Mouse (Mus musculus): ENCODE results near the gene Irs1. TPM values are rescaled to one million over a fixed set of nuclear protein-coding genes. Genes with fewer than 3 reads are reported as not detected.

The Irs1 gene
- total RNA-seq (2021): 100 to 1,000 TPM in 1 of 2 experiments, 10 to 100 TPM in 1; 90.7 to 105 TPM
- long read RNA-seq, experiment 1, full-length matches to known transcripts: 42 of 60 reads
- long read RNA-seq, experiment 1, partial matches to known transcripts: 0 of 60 reads
- long read RNA-seq, experiment 1, other reads (novel, unspliced or antisense): 18 of 60 reads
- long read RNA-seq, experiment 2, full-length matches to known transcripts: 44 of 55 reads
- long read RNA-seq, experiment 2, partial matches to known transcripts: 0 of 55 reads
- long read RNA-seq, experiment 2, other reads (novel, unspliced or antisense): 11 of 55 reads

GRCm38 (mm10) chr1:82291151-82291797, at the start of gene Irs1:
TSS of gene Irs1 (minus strand) at chr1:82291416.
- DNase-seq (ENCODE audit: low spot score in 2 of 2): peak; percentile 80 to 86

- no peak for DNase-seq (ENCODE audit: low spot score in 2 of 2)
Observed at GRCm38 (mm10) chr1:82334506-82334905, 43.3 kb upstream of the Irs1 start.

GRCm38 (mm10) chr1:82329954-82330247, 38.7 kb upstream of the Irs1 start:
- DNase-seq (ENCODE audit: low spot score in 2 of 2): no peak

DNA sequence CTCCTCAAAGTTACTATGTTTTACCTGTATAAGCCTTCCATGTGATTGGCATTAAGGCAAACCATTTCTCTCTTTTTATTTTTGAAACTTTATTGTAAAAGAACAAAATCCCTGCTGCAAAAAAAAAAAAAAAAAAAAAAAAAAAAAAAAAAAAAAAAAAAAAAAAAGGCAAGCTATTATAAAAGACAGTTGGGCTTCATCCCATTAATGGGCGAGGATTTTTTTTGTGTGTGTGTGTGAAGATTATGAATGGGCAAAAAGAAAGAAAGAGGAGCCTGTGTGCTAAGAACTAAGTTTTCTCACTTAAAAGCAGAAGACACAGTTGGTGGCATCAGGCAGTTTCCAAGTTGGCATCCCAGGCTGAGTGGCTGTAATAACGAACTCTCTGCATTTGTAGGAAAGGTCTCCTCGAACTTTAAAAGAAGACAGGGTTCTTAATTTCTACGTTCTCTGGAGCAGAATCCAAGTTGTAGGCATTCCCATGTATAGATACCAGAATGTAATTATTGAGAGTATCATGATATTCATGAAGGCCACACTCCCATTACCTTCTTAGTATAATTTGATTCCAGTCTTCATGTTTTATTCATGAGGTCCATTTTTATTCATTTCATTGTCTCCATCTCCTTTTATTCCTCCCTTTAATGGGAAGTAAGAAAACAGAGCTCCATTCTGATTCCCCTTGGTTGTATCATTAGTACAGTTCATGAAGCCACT, 38.2 kb upstream of the Irs1 start:
- DNase-seq (ENCODE audit: low spot score in 2 of 2): no peak

GRCm38 (mm10) chr1:82328033-82328775, 37.0 kb upstream of the Irs1 start:
- no peak for DNase-seq (ENCODE audit: low spot score in 2 of 2)

DNA sequence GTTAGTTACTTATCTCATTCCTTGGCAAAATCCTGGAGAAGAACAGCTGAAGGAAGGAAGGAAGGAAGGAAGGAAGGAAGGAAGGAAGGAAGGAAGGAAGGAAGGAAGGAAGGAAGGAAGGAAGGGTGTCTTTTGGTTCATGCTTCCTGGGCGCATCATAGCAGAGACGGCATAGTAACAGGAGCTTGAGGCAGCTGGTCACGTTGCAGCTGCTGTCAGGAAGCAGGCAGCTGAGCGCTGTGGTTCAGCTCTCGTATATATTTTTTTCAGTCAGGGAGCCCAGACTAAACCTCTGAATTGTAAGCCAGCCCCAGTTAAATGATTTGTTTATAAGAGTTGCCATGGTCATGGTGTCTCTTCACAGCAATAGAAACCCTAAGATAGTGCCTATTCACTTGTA, 34.9 kb upstream of the Irs1 start:
- no peak for DNase-seq (ENCODE audit: low spot score in 2 of 2)

DNA sequence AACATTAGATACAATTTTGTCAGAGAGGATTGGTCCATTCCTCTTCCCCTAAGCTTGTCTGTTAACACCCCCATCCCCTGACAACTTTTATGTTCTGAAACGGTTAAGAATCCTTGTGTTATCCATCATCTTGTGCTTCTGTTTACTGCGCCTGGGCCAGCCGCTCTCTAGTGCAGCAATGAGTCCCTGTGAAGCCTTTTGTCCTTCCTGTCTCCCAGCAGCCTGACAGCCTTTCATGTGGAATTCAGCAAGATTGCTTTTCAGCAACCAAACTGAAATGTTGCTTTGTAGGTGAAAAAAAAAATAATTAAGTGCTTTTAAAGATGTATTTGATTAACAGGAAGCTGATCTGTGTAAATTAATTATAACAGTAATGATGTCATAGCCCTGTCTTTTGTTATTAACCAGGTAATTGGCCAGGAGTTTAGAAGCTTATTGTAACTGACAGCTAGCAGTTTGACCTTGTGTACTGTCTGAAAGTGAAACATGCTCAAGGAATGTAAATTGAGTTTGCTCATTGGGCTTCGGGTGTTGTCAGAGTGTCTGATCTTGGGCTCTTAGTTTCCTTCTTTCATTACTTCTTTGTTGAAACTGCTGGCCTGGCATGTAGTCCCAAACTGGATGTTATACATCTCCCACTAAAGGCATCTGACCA, 33.0 kb upstream of the Irs1 start:
- no peak for DNase-seq (ENCODE audit: low spot score in 2 of 2)

DNA sequence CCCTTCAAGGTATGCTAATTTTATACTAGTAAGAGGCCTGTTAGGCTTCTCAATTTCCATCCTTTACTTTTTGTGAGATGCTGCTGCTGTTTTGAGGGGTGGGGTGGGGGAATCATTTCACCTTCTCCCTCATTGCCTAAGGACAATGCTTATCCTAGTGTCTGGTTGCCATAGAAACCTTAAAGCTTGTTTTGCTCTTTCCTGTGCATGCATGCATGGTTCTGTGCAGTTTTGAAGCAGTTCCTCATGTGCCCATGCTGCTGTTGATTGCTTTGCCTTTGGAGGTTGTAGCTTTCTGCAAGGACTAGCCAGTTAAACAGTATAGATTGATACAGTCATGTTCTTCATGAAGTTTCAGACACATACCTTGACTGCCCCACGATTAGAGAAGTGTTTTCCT, 30.2 kb upstream of the Irs1 start:
- DNase-seq (ENCODE audit: low spot score in 2 of 2): no peak

- no peak for DNase-seq (ENCODE audit: low spot score in 2 of 2)
Observed at GRCm38 (mm10) chr1:82320864-82321263, 29.6 kb upstream of the Irs1 start.

DNA sequence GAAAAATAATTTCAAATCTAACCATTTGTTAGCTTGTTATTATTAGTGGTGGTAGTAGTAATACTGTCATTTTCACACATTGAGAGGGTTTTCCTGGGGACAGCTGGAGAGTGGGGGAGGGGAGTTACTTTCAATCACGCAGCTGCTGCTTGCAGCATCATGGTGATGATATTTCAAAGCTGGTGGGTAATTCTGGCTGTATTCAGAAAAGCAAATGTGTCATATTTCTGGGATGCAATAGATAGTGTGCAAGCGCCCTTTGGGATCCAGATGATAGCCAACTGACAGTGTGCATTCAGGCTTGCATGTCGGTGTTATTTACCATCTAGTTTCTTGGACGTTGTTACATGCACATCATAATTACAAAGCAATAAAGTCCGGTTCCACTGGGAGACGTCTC, 29.2 kb upstream of the Irs1 start:
- DNase-seq (ENCODE audit: low spot score in 2 of 2): peak in 1 of 2 experiments; percentile 13

- peak; percentile 39 to 42 for DNase-seq (ENCODE audit: low spot score in 2 of 2)
Observed at GRCm38 (mm10) chr1:82316746-82317126, 25.5 kb upstream of the Irs1 start.

DNA sequence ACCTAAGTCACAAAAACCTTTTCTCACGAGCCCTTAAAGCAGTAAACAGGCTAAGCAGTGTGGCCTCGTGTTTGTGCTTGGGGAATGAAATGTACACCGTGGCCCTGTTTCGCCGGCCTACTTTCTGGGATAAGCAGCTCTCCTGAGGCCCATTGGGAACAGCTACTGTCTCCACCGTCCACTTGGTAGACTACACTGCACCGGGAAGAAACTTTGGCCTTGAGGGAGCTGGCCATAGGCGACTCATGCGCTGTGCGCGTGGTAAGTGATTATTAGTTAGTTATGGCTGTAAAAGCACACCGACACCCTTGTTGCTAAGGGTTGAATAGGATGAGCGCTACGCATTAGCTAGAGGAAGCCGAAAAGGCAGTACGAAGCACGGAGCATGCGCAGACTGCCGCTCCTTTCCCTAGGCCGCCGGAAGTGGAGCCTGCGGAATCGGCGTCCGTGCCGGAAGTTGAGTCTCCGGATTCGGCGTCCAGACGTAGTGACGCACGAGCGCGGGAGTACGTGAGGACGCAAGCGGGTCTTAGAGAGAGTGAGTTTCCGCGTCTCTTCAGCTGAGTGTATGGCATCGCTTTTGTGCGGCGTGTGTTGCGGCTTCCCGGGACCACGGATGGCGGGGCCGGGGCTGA, 25.0 kb upstream of the Irs1 start, which contains the start of gene Rhbdd1:
Rhbdd1 (plus strand) TSS at position 342 of the 635 bp plus-strand sequence.
- DNase-seq (ENCODE audit: low spot score in 2 of 2): peak; percentile 94 to 98

DNA sequence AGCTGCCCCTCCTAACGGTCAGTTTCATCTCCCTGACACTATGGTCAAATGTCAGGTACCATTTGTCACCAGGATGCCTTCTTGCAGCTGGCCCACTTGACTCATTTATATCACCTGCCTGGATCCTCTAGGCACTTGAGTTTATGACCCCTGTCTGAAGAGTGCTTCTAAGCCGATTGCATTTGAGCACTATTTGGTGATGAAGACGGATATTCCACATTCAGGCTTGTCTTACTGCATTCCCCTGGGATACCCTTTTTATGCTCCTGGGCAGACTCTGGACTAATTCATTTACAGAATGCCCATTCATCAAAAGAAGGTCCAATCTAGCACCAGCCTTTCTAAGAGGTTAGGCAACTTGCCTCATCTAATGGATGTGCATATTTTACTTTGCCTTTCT, 13.3 kb upstream of the Irs1 start:
- no peak for DNase-seq (ENCODE audit: low spot score in 2 of 2)

DNA sequence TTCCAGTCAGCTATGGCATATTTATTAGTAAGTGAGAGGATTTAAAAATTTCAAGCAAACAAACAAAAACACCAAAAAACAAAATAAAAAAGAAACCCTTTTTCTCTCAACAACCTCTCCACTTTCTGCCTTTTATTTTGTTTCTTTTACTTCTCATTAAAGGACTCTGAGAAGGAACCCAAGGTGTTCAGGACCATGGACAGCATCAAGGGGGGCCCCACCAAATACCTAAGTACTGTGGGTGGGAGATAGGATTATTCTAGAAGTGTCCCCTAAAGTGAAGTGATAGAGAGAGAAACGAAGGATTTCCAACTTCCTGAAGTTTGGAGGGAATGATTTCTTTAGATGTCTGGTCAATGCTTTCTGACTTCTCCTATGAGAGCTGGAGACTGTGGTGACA, 7.4 kb upstream of the Irs1 start:
- no peak for DNase-seq (ENCODE audit: low spot score in 2 of 2)

DNA sequence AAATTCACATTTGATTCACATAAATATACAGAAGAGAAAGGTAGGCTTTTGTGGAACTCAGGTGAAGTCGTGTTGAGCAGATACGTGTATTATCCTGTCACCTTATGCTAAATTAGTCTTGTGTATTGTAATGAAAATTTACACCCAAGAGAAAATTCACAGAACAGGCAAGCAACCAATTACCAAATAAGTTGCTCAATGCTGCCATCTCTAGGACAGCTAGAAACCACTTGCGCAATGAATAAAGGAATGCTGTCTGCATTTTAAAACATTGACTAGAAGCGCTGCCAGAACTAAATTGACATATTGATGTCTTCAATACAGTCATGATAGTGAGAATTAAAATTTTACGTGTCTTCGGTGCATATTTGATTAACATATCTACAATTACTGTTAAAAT, 2.9 kb upstream of the Irs1 start:
- no peak for DNase-seq (ENCODE audit: low spot score in 2 of 2)

DNA sequence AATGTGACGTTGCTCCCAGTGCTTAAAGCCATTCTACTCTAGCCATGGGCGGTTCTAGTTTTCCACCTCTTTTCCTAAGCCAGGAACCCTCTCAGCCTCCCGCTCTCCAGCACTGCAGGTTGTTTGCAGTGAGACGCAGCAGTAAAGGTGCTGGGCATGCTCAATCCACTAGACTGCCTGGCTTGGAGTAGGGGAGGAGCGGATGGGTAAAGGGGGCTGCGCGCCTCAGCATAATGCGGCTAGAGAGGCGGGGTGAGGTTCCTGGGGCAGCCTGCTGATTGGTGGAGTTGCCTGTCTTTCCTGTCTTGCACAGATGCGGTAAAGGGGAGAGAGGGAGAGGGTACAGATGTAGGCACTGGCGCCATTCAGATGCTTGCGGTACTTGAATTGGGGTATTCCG, 1.6 kb upstream of the Irs1 start:
- DNase-seq (ENCODE audit: low spot score in 2 of 2): peak; percentile 29 to 47

GRCm38 (mm10) chr1:82291930-82292712, 905 bp upstream of the Irs1 start:
- no peak for DNase-seq (ENCODE audit: low spot score in 2 of 2)

GRCm38 (mm10) chr1:82290723-82291150, 479 bp downstream of the Irs1 start:
- peak; percentile 71 to 84 for DNase-seq (ENCODE audit: low spot score in 2 of 2)

DNA sequence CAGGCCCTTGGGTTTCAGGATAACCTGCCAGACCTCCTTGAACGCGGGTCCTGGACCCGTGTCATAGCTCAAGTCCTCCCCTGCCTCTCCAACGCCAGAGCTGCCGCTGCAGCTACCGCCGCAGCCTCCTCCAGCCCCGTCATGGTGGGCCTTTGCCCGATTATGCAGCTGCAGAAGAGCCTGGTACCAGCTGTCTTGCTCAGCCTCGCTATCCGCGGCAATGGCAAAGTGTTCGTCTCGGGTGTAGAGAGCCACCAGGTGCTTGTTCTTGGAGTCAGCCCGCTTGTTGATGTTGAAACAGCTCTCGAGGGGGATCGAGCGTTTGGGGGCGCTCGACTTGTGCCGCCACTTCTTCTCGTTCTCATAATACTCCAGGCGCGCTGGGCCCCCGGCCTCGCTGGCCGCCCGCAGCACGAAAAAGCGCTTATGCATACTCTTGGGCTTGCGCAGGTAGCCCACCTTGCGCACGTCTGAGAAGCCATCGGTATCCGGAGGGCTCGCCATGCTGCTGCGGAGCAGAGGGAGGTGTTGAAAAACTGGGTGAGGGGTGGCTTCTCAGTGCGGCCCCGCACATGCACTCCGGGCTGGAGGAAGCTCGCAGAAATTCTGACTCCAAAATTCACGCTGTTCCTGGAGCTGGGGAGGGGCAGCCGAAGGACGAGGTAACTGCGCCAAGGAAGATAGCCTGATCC, 1.1 kb downstream of the Irs1 start:
- DNase-seq (ENCODE audit: low spot score in 2 of 2): peak in 1 of 2 experiments; percentile 57

Measured in gastrocnemius, postnatal 4 days (tissue).